Mouse (Mus musculus) brain, embryonic 14.5 days (tissue): ENCODE data around the gene Thbs4.

Experiments used
- CTCF ChIP-seq: fragments of 200-500 bp; IDR thresholded peaks from 2 replicates; pipeline ENCODE4 v1.5.1; 2012; ENCODE audit warnings: inconsistent platforms, mild to moderate bottlenecking, moderate library complexity, borderline replicate concordance; ENCODE audit not compliant: insufficient read depth, insufficient read length; ENCODE audit errors: extremely low read depth
- POLR2A ChIP-seq: fragments of 200-500 bp; IDR thresholded peaks from 2 replicates; pipeline ENCODE4 v1.6.1; 2012; ENCODE audit warnings: mild to moderate bottlenecking, inconsistent platforms, borderline replicate concordance; ENCODE audit not compliant: poor library complexity, insufficient read depth, insufficient read length, severe bottlenecking; ENCODE audit errors: extremely low read depth

- TF ChIP-seq POLR2A (no peak), CTCF (no peak)
These were observed 32.3 kb downstream of the Thbs4 start for GRCm38 (mm10) chr13:92762322-92762721.
